Mouse (Mus musculus) E14TG2a.4 (cell line): Measurements from ENCODE around the gene S100b.

ENCODE experiments used
- CTCF ChIP-seq: conservative IDR thresholded peaks from 2 replicates; pipeline ENCODE4 v1.5.1; 2014; ENCODE audit warnings: low read length
- POU5F1 ChIP-seq: IDR thresholded peaks from 2 replicates; pipeline ENCODE4 v1.6.1; 2014; ENCODE audit warnings: low read length, borderline replicate concordance

GRCm38 (mm10) chr10:76300133-76300532, 46.5 kb downstream of the S100b start:
- no peak for TF ChIP-seq POU5F1
- no peak for TF ChIP-seq CTCF
